Mouse (Mus musculus) gastrocnemius, postnatal 4 days (tissue): ENCODE measurements around the gene Kdm5b. TPM values are rescaled to one million over a fixed set of nuclear protein-coding genes. Genes with fewer than 3 reads are reported as not detected.
A peak's percentile ranks its signal among the peaks of the same experiment; 100 is the strongest.
"Not testable (repeated sequence)": the region's sequence is repeated elsewhere in the genome, so short reads cannot be mapped to it uniquely, and the experiment has no call there.

Experiments
- DNase-seq, 2 experiments: peaks; one replicate each; pipeline ENCODE4 v3.0.0; 2021 to 2022; ENCODE audit warnings: low spot score in 2 of 2, mixed read lengths in 2 of 2
- long read RNA-seq, 2 experiments: library from polyadenylated mRNA; stranded (forward); transcript quantifications; one replicate each; pipeline ENCODE4 v2.0.0; 2021
- total RNA-seq, 2 experiments: library from RNA; stranded (reverse); gene quantifications; 2 replicates each; pipeline ENCODE4 v1.2.3; 2021

Gene Kdm5b
- 10 to 100 TPM; 32.8 to 37.6 TPM for total RNA-seq
- long read RNA-seq, experiment 1, full-length matches to known transcripts: 4 of 13 reads
- long read RNA-seq, experiment 1, partial matches to known transcripts: 7 of 13 reads
- long read RNA-seq, experiment 1, other reads (novel, unspliced or antisense): 2 of 13 reads
- long read RNA-seq, experiment 2, full-length matches to known transcripts: 8 of 16 reads
- long read RNA-seq, experiment 2, partial matches to known transcripts: 6 of 16 reads
- long read RNA-seq, experiment 2, other reads (novel, unspliced or antisense): 2 of 16 reads

GRCm38 (mm10) chr1:134559976-134560375 is at the start of gene Kdm5b:
Gene Kdm5b, plus strand, starts transcription at chr1:134560171.
- peak; percentile 75 to 86 for DNase-seq

GRCm38 (mm10) chr1:134512183-134512582 is 47.8 kb upstream of the Kdm5b start:
- DNase-seq: no peak

- DNase-seq: no peak
Measured at GRCm38 (mm10) chr1:134512584-134512983, 47.4 kb upstream of the Kdm5b start.

- DNase-seq: peak in 1 of 2 experiments; percentile 23
Measured at GRCm38 (mm10) chr1:134513312-134513860, 46.6 kb upstream of the Kdm5b start.

GRCm38 (mm10) chr1:134513876-134514590 is 45.9 kb upstream of the Kdm5b start:
- DNase-seq: no peak

GRCm38 (mm10) chr1:134515891-134516290 is 44.1 kb upstream of the Kdm5b start:
- DNase-seq: no peak

- DNase-seq: peak in 1 of 2 experiments; percentile 14
Measured at GRCm38 (mm10) chr1:134516491-134517198, 43.3 kb upstream of the Kdm5b start.

GRCm38 (mm10) chr1:134517841-134518240 is 42.1 kb upstream of the Kdm5b start:
- DNase-seq: not testable (repeated sequence)

- peak; percentile 55 to 79 for DNase-seq
Measured at GRCm38 (mm10) chr1:134518677-134519076, 41.3 kb upstream of the Kdm5b start.

- not testable (repeated sequence) for DNase-seq
Measured at GRCm38 (mm10) chr1:134519201-134519600, 40.8 kb upstream of the Kdm5b start.

GRCm38 (mm10) chr1:134520001-134520721 is 39.8 kb upstream of the Kdm5b start:
- no peak for DNase-seq

- no peak for DNase-seq
Measured at GRCm38 (mm10) chr1:134521163-134521562, 38.8 kb upstream of the Kdm5b start.

GRCm38 (mm10) chr1:134522325-134522724 is 37.6 kb upstream of the Kdm5b start:
- no peak for DNase-seq

GRCm38 (mm10) chr1:134524424-134524823 is 35.5 kb upstream of the Kdm5b start:
- DNase-seq: no peak

- no peak for DNase-seq
Measured at GRCm38 (mm10) chr1:134525015-134525414, 35.0 kb upstream of the Kdm5b start.

- no peak for DNase-seq
Measured at GRCm38 (mm10) chr1:134526752-134527151, 33.2 kb upstream of the Kdm5b start.

GRCm38 (mm10) chr1:134530618-134531017 is 29.4 kb upstream of the Kdm5b start:
- no peak for DNase-seq

- not testable (repeated sequence) for DNase-seq
Measured at GRCm38 (mm10) chr1:134533710-134534109, 26.3 kb upstream of the Kdm5b start.

- DNase-seq: no peak
Measured at GRCm38 (mm10) chr1:134535054-134535453, 24.9 kb upstream of the Kdm5b start.

- DNase-seq: no peak
Measured at GRCm38 (mm10) chr1:134535513-134535912, 24.5 kb upstream of the Kdm5b start.

GRCm38 (mm10) chr1:134540610-134541009 is 19.4 kb upstream of the Kdm5b start:
- DNase-seq: no peak
